Mouse (Mus musculus): ENCODE data around the gene Uri1.

Uri1 gene

DNA sequence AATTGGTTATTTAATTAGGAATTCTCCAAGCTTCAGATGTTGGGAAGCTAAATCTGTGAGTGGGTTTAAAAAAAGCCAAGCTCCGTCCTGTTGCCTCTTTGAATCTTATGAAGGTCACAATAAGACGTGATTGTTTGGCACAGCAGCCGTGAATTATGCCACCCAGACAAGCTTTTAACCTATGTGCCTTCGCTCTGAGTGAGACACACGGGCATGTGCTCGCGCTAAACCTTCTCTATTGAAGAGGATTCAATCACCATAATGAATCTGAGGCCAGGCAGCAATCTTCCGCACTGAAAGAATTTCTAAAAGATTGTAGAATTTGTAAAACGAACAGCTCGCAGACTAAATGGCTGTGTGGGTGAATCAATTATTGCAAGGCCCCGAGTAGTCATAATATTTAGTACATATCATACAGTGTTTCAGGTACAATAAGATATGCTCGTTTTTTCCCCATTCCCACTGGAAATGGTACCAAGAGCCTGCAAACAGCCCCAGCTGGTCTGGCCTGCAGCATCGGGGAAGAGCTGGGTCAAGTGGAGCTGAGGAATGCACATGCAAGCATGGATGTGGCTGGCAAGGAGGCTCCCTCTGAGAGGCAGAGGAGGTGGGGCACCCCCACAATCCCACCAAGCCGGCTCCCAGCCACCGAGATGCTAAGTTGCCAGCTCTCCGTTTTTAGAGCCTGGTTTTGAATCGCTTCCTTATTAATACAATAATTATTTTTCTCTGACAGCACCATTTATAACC lies 101.5 kb downstream of the Uri1 start:
- no peak for DNase-seq (ENCODE audit: low read depth, low spot score)

GRCm38 (mm10) chr7:37918926-37919325 lies 104.4 kb downstream of the Uri1 start:
- no peak for DNase-seq (ENCODE audit: low read depth, low spot score)

DNA sequence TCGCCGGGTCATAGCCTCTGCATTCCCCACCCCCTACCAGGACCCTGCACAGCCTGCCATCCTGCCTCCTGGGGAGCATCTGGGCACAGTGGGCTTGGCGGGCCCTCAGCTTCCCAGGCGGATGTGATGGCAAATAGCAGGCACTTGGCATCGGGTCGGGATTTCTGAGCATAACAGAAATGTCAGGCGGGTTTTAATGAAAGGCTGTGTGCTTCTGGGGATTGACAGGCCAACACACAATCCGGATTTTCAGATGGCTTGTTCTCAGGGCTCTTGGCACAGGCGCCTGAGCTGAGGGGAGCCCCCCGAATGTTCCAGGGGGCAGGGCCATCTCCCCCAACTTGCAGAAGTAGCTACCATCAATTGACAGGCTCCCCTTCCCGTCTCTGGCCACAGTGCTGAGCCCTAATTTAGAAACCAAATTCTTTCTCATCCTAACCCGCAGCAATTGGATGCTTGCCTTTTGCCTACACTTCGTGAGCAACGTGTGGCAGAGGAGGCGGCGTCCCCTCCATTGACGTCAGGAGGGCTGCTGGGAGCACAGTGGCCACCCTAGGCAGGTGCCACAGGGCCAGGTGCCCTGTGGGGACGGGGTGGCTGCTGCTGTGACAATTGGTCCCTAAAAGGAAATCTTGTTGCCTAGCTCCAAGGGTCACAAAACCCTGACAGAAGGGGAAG lies 106.5 kb downstream of the Uri1 start:
- no peak for DNase-seq (ENCODE audit: low read depth, low spot score)

DNA sequence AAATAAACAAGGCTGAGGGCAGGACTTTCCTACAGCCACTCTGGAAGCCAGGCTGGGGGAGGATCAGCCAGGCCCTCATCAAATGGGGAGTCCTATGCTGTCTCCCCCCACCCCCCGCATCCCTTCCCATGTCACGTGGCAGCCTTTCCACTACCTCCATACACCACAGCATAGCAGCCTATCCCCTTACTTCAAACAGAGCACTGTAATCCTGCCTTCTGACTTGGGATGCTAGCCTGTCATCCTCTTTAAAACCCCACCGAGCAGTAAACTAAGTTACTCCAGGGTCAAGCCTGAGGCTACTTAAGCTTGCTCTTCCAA lies 111.6 kb downstream of the Uri1 start:
- no peak for DNase-seq (ENCODE audit: low read depth, low spot score)

DNA sequence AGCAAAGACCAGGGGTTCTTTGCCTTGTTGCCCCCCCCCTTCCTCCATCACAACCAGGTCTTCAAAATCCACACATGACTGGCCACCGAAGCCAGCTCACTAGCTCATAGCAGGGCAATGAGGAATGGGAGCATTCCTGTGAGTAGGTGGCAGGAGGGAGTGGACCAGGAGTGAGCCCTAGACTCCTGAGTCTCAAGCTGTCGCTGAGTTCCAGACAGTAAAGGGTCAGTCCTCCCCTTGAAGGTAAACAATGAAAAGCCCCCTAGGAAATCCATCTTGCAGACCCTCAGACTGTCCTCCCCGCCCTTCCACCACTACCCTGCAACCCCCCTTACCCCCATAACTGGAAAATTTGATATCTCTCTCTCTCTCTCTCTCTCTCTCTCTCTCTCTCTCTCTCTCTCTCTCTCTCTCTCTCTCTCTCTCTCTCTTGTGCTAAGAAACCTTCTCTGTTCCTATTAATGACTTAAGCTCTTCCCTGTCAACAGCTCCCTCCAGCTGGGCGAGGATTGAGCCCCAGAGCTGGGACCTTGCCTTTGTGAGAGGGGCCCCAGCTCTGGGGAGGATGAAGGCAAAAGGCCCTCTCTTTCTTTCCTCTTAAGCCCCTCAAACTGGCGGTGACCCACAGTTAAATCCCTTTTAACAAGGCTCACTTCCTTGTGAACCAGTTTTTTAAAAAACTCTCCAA lies 112.1 kb downstream of the Uri1 start:
- DNase-seq (ENCODE audit: low read depth, low spot score), result no peak

GRCm38 (mm10) chr7:37910161-37910560 lies 113.2 kb downstream of the Uri1 start:
- no peak for DNase-seq (ENCODE audit: low read depth, low spot score)
